Mouse (Mus musculus): ENCODE measurements around the gene Cbfa2t2.

DNA sequence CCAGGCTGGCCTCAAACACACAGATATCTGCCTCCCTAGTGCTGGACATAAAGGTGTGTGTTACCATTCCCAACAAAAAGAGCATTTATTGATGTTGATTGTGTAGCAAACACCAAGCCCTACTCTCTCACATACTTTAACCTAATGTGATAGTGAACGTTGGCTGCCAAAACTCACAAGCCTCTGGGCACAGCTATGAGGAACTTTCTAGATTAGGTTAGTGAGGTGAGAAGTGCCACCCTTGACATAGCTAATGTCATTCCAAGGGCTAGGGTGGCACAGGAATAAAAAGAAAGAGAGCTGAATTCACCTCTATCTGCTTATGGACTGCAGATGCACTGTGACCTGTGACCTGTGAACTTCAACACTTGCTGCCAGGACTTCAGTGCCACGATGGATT lies 39.8 kb upstream of the Cbfa2t2 start:
- TF ChIP-seq CTCF (conservative IDR thresholded peaks at IDR 0.05; ENCODE audit: insufficient read depth, insufficient read length, low read depth, low read length) (no peak), POLR2A (IDR thresholded peaks at IDR 0.05; ENCODE audit: low read depth, low read length) (no peak)
